Mouse (Mus musculus) cerebellum, adult 11 months (tissue): ENCODE data around the gene Cfap77.

Source experiments
- DNase-seq: peaks from one replicate; pipeline ENCODE4 v3.0.0; 2022

Gene Cfap77

GRCm38 (mm10) chr2:29046151-29046550, 8.7 kb downstream of the Cfap77 start:
- no peak for DNase-seq

DNA sequence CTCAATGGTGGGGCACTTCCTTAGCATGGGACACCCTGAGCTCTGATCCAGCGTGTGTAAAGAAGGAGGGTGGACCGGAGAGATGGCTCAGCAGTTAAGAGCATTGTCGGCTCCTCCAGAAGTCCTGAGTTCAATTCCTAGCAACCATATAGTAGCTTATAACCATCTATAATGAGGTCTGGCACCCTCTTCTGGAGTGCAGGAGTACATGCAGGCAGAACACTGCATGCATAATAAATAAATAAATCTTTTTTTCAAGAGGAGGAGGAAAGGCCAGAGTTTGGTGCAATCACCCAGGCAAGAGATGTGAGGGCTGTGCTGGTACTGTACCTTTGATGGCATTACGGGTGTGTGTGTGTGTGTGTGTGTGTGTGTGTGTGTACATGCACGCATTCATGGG, 12.7 kb downstream of the Cfap77 start:
- DNase-seq, result no peak

DNA sequence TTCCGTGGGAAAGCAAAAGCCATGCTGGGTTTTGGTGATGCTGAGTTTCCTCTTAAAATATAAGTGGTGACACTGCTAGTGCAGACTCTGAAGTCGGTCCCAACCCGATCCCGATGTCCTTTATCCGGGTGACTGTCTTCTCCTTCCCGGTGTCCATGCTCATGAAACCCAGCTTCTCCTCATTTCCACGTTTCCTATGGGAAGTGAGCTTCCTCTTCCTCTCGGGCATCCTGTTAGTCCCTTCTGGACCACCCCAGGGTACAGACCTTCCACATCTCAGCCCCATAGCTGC, 13.4 kb downstream of the Cfap77 start:
- DNase-seq, result no peak

DNA sequence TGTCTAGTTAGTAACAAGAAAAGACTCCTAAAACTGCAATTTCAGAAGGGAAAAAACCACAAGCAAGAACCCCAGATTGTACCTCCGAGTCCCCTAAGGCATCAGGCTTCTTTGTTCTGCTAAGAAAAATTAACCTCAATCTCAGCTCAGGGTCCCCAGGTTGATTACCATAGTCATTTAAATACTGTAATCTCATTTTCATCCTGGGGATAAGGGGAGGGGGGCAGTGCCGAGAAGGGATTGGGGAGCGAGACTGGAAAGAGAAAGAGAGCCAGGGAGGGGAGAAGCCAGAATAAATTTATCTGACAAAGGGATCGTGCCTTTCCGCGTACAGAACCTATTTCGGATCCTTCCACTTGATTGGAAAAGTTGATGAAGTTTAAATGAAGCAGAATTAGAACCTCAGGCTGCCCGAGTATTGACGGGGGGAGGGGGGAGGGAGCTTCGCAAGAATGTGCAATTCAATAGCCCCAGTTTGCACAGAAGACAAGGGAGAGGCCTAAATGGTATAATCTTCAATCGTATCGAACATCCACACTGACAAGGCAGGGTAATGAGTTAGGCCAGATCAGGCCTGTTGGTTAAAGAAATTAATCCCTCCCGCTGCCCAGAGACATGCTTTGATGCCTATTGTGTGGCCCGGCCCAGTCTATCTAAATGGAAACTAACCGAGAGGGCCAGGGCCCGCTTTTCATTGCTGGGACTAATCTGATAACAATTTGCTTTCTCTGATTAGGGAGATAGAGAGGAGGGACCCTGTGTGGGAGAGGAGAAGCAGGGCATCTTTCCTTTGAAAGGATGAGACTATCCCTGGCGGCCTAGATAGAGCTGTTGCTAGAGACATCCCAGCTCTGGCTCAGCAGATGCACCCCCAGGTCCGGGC, 14.0 kb downstream of the Cfap77 start:
- DNase-seq, result no peak

- DNase-seq, result no peak
Measured at GRCm38 (mm10) chr2:29039741-29040140, 15.1 kb downstream of the Cfap77 start.

- DNase-seq, result no peak
Measured at GRCm38 (mm10) chr2:29035698-29036097, 19.2 kb downstream of the Cfap77 start.

- no peak for DNase-seq
Measured at GRCm38 (mm10) chr2:29034542-29035475, 20.1 kb downstream of the Cfap77 start.

DNA sequence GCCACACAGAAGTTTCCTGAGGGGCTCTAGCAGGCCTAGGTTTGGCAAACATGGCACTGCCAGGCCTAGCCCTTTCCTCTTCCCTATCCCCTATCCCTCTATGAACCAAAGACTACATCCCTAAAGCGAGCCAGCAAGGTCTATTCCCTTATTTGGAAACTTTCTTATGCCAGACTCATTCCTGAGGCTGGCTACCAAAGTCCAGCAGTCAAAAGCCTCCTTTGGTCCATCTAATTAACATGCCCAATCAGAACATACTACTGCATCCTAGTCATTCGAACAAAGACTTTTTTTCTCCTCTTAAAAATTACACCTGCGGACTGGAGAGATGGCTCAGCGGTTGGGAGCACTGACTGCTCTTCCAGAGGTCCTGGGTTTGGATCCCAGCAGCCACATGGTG, 22.9 kb downstream of the Cfap77 start:
- DNase-seq, result no peak

GRCm38 (mm10) chr2:29030048-29030734, 24.7 kb downstream of the Cfap77 start:
- no peak for DNase-seq

GRCm38 (mm10) chr2:29025284-29025683, 29.6 kb downstream of the Cfap77 start:
- DNase-seq, result no peak

DNA sequence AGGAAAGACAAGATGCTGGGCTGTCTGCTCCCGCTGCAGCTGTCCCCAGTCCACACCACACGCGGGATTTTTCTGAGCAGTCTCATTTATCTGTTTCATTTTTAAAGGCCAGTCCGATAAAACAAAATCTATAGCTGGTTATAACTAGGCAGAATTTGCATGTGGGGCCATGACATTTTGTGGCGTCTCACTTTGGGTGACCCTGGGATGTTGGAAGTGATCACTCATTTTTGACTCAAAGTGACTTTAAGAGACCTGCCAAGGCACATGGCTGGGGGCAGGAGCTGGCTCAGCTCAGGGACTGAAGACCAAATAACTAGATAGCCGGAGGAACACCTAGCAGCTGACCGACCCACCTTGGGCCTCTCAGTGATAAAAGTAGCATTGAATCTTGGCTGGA, 31.9 kb downstream of the Cfap77 start:
- no peak for DNase-seq

DNA sequence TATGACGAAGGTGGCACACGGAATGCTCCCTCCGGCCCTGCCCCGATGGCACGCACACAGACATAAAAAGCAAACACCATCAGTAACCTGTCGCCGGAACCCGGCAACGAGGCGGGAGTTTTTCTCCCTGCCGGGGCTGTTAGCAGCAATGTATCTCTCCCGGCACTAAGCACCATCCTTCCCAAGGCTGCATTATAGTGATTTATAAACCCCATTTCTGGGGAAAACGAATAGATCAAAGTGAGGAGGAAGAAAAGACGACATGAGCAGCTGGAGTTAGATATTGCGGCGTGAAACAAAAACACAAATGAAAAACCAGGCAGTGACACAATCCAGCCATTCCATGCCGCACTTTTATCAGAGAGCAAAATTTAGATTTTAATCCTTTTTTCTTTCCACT, 33.8 kb downstream of the Cfap77 start:
- DNase-seq, result no peak

DNA sequence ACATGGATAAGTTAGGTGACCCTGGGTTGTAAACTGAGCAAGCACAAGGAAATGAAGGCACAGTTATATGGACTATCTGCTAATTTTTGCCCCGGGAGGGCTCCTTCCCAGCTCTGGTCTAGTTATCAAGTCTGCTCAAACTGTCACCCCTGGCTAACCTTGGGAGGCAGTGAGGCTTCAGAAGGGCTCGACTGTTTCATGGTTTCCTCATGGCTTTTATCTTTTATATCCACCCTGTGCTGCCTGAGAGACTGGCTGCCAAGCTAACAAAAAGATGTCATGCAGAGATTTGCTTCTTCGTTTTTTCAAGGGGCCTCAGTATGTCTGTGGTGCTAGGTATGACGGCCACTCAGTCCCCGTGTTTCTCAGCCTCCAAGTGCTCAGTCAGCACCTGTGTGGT, 36.2 kb downstream of the Cfap77 start:
- DNase-seq, result no peak

DNA sequence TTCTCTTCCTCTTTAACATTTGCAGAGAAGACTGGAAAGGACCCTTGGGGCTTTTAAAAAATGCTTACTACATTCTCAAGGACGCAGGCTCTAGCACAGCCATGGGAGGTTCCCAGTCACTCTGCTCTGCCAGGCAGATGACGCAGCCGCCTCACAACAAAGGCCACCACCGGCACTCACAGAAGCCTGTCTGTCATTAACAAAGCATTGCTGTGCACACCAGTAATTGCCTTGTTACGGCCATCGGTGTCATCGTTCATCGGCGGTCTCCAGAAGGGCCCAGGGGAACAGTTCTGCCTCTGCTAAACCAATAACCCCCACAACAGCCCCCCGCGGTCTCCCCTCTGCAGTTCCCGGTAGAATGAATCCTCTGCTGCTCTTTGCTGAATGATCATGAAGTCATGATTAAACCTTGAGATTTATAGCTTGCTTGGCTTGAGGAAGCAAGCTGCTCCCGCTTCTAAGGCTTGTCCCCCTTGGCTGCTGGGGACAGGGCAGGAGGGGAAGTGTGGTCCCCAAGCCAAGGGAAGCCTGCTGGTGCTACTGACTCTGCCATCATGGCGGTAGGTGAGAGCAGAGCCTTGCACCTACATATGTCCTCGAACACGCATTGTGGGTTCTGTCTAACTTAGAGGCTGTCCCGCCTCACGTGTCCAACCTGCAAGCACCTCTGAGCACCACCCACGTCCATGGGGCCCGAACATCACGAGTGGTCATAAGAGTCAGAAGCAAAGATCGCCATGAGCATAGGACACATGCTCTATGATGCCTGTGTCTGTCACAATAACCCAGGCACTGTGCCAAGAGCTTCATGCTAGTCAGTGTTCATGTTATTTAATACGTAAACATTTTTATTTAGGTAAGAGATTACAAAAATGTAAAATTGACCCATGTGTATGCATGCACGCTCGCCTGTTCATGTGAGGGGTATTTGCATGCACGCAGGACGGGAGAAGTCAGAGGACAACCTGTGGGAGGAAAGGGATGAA, 38.0 kb downstream of the Cfap77 start:
- DNase-seq, result no peak

- no peak for DNase-seq
Measured at GRCm38 (mm10) chr2:29012523-29012922, 42.3 kb downstream of the Cfap77 start.

DNA sequence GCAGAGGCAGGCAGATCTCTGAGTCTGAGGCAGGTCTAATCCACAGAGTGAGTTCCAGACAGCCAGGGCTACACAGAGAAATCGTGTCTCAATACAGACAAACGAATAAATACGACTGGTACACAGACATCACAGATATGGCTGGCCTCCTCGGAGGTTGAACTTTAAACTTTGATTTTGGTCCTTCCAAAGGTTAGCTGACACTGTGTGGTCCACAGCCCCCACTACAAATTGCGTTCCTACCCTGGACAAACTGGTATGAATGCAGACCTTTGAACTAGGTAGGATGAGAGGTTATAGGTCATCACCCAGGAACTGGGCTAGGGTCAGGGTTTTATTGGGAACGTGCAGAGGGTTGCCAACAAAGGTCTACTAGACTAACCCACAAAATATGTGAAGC, 47.2 kb downstream of the Cfap77 start:
- DNase-seq, result no peak

- DNase-seq, result no peak
Measured at GRCm38 (mm10) chr2:29006455-29007034, 48.3 kb downstream of the Cfap77 start.

- DNase-seq, result no peak
Measured at GRCm38 (mm10) chr2:29004037-29004436, 50.8 kb downstream of the Cfap77 start.

- DNase-seq, result no peak
Measured at GRCm38 (mm10) chr2:28998246-28998645, 56.6 kb downstream of the Cfap77 start.

GRCm38 (mm10) chr2:28997161-28997834, 57.6 kb downstream of the Cfap77 start:
- no peak for DNase-seq

DNA sequence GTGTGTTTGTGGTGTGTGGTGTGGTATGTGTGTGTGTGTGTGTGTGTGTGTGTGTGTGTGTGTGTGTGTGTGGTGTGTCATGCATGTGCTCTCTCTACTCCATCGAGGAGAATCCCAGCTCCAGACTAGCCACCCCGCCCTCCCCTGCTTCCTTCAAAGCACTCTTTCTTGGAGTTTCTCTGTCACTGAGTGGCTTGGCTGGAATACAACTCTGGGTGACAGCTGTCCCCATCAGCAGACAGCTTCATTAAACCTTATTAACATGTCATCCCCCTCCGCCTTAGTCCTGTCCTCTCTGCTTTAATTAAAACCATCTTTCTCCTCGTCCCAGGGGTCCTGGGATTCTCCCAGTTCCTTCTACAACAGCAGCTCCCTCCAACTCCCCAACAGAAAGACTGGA, 59.4 kb downstream of the Cfap77 start:
- no peak for DNase-seq
